Mouse (Mus musculus): ENCODE measurements around the gene Rtraf. TPM values are rescaled to one million over a fixed set of nuclear protein-coding genes. Genes with fewer than 3 reads are reported as not detected.

Gene Rtraf
- total RNA-seq, 2 experiments from 2014 or later, result 55.3 to 58.1 TPM

DNA sequence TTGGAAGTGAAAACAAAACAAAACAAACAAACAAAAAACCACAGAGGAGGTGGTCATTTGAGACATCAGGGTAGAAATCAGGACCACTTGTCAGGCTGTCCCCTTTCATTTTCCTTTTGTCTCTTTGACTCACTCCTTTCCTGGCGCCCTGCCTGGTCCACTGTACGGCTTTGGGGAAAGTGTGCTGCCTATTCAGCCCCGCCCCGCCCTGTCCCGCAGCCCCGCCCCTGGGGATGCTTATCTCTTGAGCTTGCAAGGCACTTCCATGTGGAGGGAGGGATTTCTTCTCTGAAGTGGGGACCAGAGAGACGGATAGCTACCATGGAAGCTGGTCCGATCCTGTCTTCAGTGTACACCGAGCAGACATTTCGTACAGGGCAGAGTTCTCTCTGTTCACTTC is 20.0 kb downstream of the Rtraf start:
- intact Hi-C loops (cut with DNase I), result no loop called here
- DNase-seq (ENCODE audit: extremely low spot score in 1 of 2, low spot score in 2 of 2), result peak in 1 of 2 experiments; percentile 52

DNA sequence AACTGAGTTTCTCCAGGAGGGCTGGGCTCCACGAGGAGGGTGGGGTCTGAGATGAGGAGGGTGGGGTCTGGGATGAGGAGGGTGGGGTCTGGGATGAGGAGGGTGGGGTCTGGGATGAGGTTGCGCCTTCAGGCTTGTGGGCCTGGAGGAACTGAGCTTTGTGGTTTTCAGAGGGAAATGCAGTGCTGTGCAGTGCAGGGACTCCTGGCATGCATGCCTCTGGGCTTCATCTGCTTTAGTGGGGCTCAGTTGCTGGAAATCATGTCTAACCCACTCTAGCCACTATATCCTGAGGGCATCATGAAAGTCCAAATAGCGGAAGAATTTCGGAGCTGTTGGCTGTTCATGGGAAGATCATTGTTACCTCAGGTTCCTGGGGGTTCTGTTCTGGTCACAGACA is 20.4 kb downstream of the Rtraf start:
- DNase-seq (ENCODE audit: extremely low spot score in 1 of 2, low spot score in 2 of 2), result no peak
- intact Hi-C loops (cut with DNase I), result no loop called here

DNA sequence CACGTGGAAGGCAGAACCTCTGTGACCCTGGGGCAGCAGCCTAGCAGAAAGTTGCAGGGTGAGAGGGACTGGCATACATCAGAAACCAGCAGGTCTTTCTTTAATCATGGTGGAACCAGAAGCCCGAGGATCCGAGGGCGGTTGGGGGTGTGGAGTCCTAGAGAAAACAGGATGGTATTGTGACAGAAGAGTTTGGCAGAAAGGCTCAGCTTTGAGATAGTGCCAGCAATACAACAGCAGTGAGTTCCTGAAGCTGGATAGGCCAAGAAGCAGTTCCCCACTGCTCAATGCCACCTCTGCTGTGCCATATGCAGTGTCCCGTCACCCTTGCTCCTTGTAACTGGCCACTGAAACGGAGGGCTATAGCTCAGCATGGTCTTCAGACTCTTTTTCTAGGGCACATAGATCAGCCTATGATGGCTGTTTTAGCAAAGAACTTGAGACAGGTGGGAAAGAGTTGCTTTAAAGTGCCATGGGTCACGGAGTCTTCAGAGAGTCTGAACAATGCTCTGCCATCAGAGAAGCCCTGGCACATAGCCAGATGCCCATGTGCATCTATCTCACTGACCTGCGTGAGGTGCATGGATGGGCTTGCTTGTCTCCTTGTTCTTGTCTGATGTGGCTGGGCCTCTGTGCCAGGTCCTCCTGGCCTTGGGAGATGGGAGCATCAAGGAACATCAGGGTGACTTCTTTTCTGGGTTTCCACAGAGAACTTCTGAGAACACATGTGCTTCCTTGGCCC is 22.0 kb downstream of the Rtraf start:
- intact Hi-C loops (cut with DNase I), result no loop called here
- no peak for DNase-seq (ENCODE audit: extremely low spot score in 1 of 2, low spot score in 2 of 2)

DNA sequence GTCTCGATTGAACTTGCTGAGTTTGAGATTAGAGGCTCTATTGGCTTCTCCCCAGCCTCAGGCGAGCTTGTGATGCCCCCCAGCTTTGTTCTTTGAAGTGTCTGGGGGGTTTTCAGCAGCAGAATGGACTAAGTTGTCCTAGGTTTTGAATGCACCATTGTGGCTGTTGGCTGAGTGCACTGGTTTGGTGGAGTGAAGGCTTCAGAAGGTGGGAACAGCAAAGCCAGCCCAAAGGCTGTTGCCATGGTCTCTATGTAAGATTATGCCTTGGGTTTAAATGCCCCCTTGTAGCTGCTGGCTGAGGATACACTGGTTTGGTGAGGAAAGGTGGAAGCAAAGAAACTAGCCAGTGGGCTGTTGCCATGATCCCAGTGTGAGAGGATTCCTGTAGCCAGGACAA is 23.1 kb downstream of the Rtraf start:
- no peak for DNase-seq (ENCODE audit: extremely low spot score in 1 of 2, low spot score in 2 of 2)
- intact Hi-C loops (cut with DNase I), result no loop called here

DNA sequence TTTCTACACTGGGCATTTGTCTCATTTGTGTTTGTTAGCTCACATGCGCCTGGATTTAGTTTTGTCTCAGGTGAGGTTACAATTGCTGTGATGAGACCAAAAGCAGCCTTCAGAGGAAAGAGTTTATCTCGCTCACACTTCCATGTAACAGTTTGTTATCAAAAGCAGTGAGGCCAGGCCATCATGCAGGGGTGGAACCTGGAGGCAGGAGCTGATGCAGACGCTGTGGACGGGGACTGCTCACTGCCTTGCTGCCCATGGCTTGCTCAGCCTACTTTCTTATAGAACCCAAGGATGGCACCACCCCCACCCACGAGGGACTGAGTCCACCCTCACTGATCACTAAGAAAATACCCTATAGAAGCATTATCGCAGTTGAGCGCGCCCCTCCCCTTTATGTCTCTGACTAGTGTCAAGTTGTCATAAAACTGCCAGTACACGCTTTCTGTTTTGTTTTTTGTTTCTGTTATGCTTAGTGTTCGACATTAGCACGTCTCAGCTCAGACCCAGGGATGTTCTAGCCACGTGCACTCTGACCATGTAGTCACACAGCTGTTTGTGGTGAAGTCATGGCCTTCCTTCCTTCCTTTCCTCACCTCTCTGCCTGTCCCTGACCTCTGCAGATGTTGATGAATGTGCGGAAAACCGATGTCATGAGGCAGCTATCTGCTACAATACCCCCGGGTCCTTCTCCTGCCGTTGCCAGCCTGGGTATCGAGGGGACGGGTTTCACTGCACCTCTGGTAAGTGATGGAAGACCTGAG is 26.9 kb downstream of the Rtraf start:
- no peak for DNase-seq (ENCODE audit: extremely low spot score in 1 of 2, low spot score in 2 of 2)
- intact Hi-C loops (cut with DNase I), result loop anchor here (5.0 kb wide), 1 partner anchor 44 kb away; the partner anchor contains the start of gene Nid2

DNA sequence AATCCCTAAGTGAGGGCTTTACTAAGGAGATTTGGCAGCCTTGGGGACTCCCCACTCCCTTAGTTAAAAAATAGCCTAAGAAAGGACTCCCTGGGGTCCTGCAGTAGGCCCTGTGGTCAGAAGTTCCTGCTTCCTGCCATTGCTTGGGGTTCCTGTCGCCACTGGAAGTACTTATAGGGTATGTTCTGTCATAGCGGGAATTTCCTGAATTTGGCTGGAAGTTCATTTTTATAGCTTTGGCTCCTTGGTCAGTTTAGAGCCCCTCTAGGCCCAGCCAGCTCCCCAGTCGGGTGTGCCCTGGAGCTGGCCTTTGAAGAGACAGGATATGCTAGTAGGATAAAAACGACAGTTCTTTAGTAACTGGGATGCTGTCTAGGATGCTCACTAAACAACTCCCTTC is 28.7 kb downstream of the Rtraf start:
- intact Hi-C loops (cut with DNase I), result loop anchor here (5.0 kb wide), 1 partner anchor 43 kb away; the partner anchor contains the start of gene Nid2
- DNase-seq (ENCODE audit: extremely low spot score in 1 of 2, low spot score in 2 of 2), result no peak

DNA sequence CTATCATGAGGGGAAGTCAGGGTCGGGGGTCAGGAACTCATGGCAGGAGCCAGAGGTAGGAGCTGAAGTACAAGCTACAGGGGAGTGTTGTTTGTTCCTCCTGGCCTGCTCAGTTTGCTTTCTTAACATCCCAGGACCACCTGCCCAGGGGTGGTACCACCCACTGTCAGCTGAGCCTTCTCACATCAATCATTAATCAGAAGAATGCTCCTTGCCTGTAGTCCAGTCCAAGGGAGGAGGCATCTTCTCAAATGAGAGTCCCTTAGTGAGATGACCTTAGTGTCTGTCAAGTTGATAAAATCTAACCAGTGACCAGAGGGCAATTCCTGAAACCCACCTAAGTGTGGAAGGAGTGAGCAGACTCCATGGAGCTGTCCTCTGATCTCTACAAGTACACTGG is 35.2 kb downstream of the Rtraf start:
- DNase-seq (ENCODE audit: extremely low spot score in 1 of 2, low spot score in 2 of 2), result no peak
- intact Hi-C loops (cut with DNase I), result no loop called here

DNA sequence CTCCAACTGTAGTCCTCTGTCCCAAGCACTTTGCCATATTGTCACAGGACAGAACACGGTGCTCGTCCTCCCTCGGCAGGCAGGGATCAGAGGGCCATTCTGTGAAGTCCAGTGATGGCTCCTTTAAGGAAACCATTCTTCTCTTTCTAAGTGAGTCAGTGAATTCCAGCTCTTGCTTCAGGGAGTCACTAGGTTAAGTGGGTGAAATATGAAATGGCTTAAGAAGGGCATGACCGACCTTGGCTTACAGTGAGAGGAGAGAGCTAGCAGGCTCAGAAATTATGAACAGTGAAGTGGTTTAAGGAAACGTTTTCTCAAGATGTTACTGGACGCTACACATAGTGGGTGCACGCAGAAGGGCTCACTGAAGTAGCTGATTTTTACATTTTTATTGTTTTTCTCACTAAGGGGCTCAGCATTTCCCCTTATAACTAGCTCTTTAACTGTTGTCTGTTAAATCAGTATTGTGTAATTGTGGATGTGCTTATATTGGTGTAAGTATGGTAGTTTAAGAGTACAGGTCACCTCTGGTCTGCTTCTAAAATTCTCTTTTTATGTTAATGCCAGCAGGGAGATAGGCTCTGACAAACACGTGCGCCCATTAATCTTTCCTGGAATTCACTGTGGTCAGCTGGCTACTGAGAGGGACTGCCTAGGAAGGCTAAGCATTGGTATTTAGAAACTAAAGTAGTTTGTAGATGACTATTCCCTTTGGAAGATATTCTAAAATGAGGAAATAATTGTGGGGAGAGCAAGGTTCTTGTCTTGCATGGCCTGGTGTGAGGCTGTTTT is 37.6 kb downstream of the Rtraf start:
- no peak for DNase-seq (ENCODE audit: extremely low spot score in 1 of 2, low spot score in 2 of 2)
- intact Hi-C loops (cut with DNase I), result no loop called here

DNA sequence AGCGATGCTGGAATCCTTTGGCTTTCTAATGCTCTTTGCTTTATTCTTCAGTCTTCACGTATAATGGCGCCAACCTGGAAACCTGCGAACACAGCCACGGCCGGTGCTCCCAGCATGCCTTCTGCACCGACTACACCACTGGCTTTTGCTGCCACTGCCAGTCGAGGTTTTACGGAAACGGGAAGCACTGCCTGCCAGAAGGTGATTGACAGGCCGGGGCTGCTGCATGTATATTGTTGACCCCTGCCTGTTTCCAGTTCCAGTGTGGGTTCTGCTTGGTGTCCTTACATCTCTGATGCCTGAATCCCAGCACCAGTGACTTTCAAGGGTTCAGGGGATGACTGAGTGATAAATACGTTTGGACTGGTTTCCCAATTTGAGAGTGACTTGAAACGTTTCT is 45.7 kb downstream of the Rtraf start:
- intact Hi-C loops (cut with DNase I), result no loop called here
- DNase-seq (ENCODE audit: extremely low spot score in 1 of 2, low spot score in 2 of 2), result no peak

DNA sequence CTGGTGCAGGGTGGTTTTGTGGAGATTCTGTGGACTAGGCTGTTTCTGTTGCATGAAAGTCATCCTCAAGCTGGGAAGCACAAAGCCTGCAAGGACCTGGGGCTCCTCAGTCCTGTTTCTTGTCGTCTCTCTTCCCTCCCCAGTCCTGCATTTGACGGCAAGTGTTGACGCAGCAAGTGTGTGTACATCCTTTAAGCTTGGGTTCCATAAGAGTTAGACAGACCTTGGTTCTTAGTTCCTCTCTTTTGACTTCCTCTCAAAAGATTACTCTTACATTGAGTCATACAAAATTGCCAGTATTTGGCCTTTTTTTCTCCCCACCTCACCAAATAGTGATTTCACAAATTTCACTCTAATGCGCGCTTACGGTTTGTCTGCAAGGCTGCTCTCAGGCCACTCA is 46.3 kb downstream of the Rtraf start:
- no peak for DNase-seq (ENCODE audit: extremely low spot score in 1 of 2, low spot score in 2 of 2)
- intact Hi-C loops (cut with DNase I), result no loop called here

DNA sequence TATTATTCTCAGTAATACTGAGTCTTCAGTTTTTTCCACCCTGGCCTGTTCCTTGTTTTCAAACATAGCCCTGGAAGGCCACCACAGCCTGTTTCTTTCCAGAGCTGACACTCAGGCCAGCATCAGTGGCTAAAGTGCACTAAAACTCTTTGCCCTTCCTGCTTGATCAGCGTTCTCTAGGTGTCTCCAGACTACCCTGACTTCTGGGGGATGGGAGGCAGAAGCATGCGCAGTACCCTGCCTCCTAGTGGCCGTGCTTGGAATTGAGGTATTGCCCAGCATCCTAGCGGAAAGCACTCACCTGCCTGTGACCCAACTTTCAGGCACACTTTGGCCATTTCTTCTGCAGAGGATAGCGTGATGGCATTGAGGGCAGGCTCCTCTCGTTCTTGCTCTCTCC is 46.7 kb downstream of the Rtraf start:
- intact Hi-C loops (cut with DNase I), result no loop called here
- peak in 1 of 2 experiments; percentile 56 for DNase-seq (ENCODE audit: extremely low spot score in 1 of 2, low spot score in 2 of 2)

DNA sequence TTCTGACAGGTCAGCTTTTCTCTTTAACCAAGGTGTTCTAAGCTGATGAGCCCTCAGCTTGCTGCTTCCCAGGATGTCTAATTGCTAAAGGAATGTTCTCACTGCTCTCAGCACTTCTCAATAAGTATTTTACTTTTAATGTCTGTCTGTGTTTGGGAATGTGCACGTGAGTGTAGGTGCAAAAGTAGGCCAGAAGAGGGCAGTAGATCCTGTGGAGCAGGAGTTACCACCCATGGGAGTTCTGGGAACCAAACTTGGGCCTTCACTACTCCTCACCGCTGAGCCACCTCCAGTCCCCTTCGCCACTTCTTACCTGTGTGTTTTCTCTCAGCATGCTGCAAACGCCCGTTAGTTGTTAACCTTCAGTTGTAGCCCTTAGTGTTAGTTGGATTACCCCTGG is 47.4 kb downstream of the Rtraf start:
- DNase-seq (ENCODE audit: extremely low spot score in 1 of 2, low spot score in 2 of 2), result no peak
- intact Hi-C loops (cut with DNase I), result no loop called here

DNA sequence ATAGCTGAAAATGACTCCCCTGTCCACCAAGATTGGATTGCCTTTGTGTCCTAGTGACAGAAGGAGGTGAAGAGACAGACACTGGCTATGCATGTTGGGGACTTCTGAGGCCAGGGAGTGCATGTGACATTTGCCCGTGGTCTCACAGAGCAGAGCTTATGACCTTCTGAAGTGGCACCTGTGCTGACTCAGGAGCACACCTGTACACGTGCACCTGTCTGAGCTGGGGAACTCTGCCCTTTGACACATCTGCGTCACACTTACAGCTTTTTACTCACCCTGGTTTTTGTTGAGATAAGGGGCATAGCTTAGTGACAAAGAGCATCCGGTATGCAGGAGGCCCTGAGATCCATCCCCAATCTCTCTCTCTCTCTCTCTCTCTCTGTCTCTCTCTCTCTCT is 48.1 kb downstream of the Rtraf start:
- DNase-seq (ENCODE audit: extremely low spot score in 1 of 2, low spot score in 2 of 2), result no peak
- intact Hi-C loops (cut with DNase I), result no loop called here

DNA sequence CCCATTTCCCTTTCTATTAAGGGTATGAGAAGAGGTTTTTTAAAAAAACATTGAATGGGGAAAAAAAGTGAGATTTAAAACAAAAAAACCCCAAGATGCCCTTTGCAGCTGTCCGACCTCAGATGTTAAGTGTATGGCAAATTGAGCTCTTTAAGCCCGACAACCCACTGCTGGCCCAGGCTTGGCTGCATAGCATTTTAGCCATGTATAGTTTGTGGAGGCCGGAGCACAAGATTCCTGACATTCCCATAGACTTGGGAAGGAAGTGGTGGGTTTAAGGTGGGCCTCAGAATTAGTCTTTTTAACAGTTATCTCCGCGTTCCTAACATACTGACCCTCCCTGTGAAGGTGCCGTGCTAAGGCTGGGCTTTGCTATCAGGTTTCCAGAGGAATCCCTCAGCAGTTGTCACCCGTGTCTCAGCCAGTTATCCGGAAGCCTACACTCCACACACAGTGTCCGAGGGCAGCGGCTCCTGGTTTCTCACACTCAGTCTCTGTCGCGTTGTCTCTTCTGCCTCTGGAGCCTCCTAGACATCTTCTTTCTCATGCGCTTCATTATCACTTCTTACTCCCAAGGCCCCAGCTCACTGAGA is 49.5 kb downstream of the Rtraf start:
- DNase-seq (ENCODE audit: extremely low spot score in 1 of 2, low spot score in 2 of 2), result no peak
- intact Hi-C loops (cut with DNase I), result no loop called here

DNA sequence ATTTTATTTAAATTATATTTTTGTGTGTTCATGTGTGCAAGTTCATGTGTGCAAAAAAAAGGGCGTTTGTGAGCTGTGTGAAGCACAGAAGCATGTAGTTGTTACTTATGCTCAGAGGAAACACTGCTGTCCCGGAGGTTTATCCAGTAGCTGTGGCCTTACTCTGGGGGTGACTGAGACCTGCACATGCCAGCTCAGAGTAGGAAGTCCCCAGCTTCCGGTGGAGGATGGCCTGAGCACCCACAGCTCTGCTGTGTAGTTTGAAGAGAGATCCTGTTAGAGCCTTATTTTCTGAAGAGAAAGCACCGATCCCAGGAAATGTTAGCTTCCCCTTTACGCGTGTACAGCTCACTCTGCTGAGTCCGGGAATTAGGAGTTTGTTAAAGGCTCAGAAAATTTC is 52.5 kb downstream of the Rtraf start:
- DNase-seq (ENCODE audit: extremely low spot score in 1 of 2, low spot score in 2 of 2), result no peak
- intact Hi-C loops (cut with DNase I), result no loop called here

DNA sequence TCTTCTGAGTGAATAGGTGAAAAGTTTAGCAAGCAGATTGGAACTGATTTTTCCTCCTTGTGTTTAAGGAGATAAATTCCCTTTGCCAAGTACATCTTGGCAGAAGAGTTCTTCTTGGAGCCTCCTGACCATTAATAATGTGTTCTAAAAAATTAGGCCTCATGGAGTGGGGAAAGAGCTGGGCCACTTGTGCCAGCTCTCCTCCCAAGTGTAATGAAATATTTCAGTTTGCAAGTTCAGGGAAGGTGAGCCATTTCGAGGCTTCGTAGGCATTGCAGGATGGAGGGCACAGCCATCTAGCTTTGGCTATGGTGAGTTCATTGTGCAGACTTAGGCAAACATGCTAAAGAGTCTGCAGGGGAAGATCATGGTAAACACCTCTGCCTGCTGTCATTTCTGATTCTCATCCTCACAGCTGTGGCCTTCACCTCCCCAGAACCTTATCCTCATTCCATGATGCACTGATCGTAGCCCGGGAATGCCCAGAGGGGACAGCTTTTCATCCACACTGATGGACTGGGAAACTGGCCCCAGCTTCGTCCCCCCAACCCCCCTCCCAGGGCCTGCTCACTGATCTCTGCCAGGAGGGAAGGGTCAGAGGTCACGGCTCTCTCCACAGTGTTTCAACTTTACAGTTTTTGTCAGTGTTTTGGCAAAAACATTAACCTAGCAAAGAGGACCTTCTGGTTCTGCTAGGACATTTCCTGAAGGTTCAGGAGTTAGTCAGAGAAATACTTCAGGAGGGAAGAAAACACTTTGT is 54.0 kb downstream of the Rtraf start:
- peak in 1 of 2 experiments; percentile 45 for DNase-seq (ENCODE audit: extremely low spot score in 1 of 2, low spot score in 2 of 2)
- intact Hi-C loops (cut with DNase I), result no loop called here

DNA sequence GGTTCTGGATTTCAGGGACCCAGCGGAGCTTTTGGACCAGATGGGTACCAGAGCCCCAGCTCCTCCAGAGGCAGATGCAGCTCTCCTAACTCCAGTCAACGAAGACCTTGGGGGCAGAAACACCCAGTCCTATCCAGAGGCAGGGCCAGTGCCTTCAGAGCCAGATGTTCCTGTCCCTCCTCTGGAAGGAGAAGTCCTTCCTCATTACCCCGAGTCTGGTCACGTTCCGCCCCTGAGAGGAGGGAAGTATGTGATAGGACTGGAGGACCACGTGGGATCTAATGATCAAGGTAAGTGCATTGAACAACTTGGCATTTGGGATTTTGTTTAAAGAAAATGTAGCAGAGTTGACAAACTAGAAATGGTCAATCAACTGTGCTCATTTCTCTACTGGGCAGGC is 55.0 kb downstream of the Rtraf start:
- no peak for DNase-seq (ENCODE audit: extremely low spot score in 1 of 2, low spot score in 2 of 2)
- intact Hi-C loops (cut with DNase I), result no loop called here

DNA sequence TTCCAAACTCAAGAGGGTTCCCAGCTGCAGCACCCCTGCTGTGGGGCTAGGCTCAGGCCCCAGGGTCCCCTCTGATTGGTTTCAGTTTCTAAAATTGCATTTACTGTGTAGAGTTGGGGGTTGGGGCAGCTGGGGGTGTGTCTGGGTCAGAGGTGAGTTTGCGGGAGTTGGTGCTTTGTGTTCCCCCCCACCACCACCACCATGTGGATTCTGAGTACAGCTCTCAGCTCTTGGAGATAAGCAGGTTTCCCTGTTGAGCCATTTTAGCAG is 57.3 kb downstream of the Rtraf start:
- no peak for DNase-seq (ENCODE audit: extremely low spot score in 1 of 2, low spot score in 2 of 2)
- intact Hi-C loops (cut with DNase I), result no loop called here

Measured in left cerebral cortex, postnatal 10 days (tissue).